Mouse (Mus musculus) layer of hippocampus, adult 18-20 months (tissue): ENCODE data around the gene Bicra. TPM values are rescaled to one million over a fixed set of nuclear protein-coding genes. Genes with fewer than 3 reads are reported as not detected.

Source experiments
- DNase-seq, 2 experiments: peaks; one replicate each; pipeline ENCODE4 v3.0.0; 2022; ENCODE audit warnings: low spot score in 2 of 2
- total RNA-seq, 2 experiments: library from RNA; stranded (reverse); gene quantifications; 2 replicates each; pipeline ENCODE4 v1.2.3; 2021

Bicra gene
- total RNA-seq, 2 experiments from 2014 or later = 19.6 to 20.7 TPM

DNA sequence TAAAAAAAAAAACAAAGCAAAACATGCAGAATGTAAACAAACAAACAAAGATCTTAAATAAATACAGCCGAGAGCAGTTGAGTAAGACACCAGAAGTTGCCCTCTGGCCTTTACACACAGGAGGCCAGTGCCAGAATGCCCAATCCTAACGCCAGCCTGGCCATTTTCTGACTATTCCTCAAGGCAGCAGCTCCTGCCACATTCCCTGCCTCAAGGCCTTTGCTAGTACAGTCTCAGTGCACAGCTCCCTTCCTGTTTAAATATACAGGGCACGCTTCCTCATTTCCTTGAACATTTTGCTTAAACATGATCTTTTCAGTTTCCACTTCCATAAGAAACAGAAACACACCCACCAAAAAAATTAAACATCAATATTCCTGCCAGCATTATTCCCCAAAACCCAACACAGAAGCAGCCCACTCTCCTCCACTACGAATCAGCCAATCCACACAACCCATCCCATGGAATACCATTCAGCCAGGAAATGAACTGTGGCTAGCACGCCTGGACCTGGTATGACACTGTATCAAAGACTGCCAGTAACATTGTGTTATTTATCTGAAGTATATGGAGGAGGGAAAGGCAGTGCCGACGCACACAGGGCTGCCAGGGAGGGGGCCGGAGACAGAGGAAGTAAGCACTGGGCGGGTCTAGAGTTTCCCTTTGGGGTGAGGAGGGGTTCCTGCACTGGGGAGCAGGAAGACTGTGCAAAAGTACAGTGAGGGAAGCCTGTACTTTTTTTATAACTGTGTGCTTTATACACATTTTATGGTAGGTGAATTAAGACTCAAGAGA is 29.5 kb downstream of the Bicra start:
- no peak for DNase-seq

DNA sequence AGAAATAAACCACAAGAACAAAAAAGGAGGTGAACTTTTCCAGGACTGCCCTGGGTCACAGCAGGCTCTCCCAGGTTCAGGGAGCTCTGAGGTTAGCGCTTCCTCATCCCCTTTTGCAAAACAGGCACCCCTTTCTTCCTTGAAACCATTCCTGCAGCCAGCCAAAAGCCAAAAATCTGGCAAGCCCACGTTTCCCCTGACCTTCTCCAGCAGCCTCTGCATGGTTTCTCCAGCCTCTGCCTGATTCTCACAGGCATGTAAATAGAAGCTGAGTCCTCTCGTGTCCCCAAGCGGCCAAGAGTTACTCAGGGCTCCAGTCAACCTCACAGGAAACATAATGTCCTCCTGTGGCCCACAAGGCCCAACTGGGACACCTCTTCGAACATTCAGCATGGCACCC is 32.3 kb downstream of the Bicra start:
- DNase-seq = no peak

DNA sequence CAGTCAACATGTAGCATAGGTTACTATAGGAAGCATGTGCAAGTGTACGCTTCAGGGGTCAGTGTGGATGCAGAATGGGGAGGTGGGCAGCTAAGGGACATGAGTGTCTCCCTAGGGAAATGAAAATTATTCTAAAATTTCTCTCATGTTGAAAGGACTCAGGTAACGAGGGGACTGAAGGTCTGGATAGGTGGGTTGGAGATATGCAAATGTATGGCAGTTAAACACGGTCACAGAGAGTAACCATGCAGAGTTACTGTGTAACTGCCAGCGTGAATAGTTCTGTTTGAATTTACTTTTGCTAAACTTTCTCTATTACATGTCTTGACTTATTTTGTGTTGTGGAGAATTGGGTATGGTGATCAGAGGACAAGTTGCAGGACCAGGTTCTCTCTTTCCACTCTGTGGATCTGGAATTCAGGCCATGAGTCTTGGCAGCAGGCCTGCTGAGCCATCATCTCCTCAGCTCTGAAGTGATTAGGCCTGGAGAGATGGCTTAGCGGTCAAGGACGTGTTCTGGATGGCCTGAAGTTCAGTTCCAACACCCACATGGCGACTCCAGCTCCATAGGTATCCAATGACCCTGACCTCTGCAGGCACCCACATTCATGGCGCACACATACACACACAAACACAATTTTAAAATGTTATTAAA is 33.1 kb downstream of the Bicra start:
- DNase-seq = no peak

DNA sequence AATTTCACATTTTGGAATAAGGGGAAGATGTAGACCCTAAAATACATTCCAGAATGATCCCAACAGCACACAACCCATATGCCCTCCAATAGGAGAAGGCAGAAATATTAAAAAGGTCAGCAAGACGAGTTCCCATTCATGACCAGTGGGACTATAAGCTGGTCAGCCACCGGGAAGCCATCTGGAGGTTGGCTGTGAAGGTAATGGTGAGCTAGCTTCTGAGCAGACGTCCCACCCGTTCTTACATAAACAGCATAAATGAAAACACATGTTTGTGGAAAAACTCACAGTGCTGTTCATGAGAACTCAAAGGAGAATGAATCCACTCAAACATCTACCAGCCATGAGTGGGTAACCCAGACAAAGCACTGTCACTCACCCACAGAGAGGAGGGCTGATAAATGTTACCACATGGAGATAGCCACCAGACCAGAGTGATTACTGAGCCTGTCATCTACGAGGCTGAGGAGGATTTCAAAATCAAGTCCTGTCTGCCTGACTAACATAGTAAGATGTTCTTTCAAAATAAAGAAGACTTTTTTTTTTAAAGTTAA is 33.9 kb downstream of the Bicra start:
- no peak for DNase-seq

DNA sequence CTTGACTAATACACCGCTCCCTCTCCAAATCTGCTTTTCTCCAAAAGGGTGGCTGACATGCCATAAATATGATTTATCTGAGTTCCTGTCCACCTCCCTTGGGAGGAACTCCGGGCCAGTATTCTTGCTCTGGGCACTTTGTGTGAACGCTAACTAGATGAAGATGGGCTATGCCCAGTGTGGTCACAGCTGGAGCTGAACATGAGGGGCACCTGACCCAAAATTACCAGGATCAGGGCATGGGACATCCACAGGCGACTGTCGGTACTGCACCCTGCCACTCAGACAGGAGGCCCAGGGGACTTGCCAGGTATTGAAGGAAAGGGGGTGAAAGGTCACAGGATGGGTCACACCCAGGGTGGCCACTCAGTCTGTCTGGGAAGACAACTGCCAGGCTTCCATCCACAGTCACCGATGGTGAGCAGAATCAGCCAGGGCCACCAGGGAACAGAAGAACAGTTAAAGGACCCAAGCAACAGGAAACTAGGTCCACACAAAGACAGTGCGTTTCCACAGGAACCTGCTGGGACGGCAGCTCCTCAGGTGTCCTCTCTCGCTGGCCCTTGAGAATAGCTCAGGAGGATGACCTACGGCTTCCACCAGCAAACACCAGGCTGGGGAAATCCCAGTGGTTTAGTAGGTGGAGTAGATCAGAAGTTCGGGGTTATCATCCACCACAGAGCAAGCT is 35.0 kb downstream of the Bicra start:
- no peak for DNase-seq

DNA sequence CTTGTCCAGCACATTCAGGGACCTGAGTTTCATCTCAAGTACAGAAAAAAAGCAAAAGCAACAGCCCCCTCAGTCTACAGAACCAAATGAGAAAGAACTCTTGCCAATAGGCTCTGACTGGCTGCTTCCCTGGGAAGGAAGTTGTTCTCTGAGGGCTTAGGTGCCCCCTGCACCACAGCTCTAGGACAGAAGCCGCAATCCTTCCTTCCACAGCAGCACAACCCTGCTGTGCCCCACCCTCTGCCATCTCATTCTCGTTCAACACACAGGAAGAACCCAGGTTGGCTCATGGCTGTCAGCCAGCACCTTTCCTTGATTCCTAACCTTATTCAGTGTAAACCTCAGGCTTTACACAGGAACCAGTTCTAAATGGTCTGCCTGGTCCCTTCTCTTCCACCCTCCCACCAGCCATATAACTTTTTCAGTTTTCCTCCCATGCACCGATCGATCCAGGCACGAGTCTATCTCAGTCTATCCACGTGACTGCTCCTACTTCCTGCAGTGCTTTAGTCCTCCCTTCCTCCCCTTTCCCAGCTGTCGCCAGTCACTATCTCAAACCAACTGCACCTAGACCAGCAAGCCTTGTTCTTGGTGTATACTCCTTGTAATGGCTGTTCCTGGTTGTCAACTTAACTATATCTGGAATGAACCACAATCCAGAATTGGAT is 36.2 kb downstream of the Bicra start:
- no peak for DNase-seq

DNA sequence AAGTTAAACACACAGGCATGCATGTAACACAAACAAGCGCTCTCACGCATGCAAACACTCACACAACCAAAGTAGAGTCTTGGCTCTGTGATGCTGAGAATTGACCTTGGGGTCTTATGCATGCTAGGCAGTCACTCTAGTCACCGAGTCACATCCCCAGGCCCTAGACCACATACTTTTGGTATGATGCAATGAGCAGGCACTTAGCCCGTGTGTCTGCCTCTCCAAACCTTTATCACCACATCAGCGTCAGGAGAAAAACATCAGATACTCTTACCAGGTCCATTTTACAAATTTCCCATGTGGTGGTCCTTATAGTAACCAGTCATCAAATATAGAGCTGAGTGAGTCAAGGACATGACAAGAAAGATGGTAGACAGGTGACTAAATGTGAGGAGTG is 37.1 kb downstream of the Bicra start:
- no peak for DNase-seq

DNA sequence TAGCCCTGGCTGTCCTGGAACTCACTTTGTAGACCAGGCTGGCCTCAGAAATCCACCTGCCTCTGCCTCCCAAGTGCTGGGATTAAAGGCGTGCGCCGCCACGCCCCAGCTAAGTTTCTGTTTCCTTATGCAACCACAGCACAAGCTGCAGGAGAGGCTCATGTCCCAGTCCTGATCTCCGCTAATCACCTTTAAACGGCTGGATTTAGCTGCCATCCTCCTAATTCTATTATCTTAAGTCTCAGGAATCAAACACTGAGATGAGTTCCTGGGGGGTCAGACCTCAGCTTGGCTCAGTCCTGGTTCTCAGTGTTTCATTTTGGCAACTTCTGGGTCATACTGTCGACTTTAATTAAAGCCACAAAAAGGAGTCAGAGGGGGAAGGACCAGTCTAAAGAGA is 38.1 kb downstream of the Bicra start:
- DNase-seq = no peak

DNA sequence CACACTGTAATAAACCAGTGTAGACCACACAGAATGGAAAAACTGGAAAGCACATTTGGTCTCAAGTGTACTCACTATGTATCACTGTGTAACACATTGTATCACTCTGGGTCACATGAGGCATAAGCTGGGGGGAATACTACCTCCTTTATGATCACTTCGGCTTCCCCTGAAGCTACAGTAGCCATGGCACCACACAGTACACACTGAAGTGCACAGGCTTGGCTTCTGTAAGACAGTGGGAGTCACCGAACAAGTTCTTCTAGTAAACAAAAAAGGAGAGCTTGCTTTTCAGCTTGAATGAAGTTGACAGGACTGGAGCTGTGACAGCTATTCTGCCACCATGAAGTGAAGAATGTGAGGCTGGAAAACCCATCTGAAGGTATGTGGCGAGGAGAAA is 42.7 kb downstream of the Bicra start:
- DNase-seq = no peak

DNA sequence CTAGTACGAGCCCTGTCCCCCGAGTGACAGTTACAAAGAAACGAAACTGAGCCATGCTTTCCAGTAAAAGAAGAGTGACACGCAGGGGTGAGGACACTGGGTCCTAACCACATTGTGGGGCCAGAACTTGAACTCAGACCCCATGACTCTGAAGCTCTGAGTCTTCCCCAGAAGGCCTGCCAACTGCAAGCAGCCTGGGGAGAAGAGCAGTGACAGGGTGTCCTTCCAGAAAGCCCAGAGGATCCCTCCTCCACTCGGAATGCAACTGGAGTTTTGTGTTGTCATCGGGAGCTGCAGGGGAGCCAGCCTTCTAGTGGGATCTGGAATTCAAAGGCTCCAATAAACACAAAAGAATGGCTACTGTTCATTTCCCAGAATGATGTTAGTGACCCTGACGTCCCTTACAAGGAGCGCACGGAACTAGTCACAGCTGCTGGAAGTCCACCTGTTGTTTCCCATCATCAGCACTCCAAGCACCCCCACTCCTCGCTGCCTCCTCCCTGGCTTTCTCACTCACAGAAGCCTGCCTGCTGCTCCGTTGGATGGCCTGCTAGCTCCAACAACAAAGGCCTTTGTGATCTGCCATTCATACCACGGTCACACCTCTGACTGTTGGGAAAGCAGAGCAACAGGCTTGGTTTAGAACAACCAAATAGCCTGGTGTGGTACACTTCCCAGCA is 43.4 kb downstream of the Bicra start:
- peak in 1 of 2 experiments; percentile 41 for DNase-seq

DNA sequence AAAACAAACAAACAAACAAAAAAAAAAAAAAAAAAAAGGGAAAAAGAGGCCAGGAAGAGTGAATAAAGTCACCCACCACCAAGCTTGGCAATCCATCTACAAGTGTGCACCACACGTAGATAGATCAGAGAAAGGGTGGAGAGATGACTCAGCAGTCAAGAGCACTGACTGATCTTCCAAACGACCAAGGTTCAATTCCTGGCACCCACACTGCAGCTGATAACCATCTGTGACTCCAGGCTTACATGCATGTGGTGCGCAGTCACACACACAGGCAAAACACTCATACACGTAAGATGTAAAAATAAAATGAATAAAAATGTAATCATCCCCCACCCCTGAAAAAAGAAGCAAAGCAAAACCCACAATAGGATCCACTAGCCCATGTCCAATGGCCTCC is 44.7 kb downstream of the Bicra start:
- DNase-seq = peak in 1 of 2 experiments; percentile 40

DNA sequence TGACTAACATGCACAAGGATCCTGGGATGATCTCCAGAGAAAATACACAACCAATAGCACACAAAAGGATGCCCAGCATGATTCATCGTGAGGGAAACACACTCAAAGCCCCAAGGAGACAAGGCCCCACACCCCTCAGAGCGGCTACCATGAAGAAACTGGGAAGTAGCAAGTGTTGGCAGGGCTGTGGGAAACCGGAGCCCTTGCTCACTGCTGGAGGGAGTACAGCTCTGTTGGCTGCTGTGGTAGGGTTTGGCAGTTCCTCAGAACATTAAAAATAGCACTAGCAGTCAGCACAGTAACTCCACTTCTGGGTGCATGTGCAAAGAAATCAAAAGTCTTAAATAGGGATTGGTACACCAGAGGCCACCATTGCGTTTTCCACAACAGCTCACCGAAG is 45.5 kb downstream of the Bicra start:
- DNase-seq = peak; percentile 54 to 70

DNA sequence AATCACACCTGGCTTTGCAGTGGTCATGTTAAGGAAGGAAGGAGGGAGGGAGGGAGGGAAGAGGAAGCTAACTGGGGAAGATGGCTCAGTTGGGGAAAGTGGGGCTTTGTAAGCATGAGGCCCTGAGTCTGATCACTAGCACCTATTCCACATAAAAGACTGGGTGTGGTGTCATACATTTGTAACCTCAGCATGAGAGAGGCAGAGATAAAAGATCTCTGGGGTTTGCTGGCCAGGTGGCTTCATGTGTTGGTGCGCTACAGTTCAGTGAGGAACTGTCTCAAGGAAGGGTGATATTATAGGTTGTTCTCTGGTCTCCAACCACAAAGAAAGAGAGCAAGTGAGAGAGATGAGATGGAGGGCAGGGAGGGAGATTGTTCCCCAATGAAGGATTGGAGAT is 46.0 kb downstream of the Bicra start:
- DNase-seq = no peak

DNA sequence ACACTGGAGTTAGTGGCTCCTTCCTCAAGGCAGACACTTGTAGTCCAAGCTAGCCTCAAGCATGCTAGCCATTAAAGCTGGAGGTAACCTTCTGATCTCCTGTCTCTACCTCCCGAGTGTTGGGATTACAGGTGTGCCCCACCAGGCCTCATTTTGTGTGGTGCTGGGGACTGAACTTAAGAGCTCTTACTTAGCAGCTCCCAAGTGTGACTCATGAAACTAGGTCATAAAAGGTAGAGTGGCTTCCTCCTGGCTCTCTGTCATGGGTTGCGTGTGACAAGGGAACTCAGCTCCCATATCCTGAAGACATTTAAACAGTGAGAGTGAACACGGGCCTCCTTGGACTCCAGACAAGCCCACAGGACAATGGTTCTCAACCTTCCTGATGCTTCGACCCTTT is 53.9 kb downstream of the Bicra start:
- no peak for DNase-seq

DNA sequence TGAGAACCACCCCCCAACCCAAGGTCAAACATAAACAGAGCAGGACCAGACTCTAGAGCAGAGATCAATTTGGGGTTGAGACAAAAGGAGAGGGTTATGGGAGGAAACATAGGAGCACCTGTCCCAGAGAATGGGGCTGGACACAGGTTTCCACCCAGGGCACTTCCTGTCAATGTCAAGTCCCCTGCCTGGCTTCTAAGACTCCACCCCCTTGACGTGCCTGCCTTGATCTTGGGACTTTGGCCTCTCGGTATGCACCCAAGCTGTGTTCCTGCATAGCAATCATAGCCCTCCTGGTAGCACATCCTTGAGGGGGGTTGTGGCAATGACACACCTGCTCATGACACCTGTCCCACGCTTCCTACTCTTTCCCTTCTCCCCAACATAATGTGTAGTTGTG is 54.6 kb downstream of the Bicra start:
- DNase-seq = no peak

DNA sequence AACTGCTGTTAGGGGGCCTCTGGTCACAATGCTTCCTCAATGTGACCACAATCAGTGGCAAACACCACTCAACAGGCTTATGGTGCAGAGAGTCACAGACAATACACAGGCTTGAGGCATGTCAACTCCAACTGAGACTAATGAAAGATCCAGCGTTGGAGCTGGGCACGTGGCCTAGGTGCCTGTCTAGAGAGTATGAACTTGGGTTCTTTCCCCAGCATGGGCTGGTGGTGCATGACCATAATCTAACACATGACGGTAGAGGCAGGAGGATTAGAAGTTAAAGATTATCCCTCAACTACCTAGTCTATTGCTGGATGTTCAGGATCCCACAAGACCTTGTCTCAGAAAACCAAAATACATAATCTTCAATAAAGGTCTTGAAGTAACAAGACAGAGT is 56.0 kb downstream of the Bicra start:
- no peak for DNase-seq

DNA sequence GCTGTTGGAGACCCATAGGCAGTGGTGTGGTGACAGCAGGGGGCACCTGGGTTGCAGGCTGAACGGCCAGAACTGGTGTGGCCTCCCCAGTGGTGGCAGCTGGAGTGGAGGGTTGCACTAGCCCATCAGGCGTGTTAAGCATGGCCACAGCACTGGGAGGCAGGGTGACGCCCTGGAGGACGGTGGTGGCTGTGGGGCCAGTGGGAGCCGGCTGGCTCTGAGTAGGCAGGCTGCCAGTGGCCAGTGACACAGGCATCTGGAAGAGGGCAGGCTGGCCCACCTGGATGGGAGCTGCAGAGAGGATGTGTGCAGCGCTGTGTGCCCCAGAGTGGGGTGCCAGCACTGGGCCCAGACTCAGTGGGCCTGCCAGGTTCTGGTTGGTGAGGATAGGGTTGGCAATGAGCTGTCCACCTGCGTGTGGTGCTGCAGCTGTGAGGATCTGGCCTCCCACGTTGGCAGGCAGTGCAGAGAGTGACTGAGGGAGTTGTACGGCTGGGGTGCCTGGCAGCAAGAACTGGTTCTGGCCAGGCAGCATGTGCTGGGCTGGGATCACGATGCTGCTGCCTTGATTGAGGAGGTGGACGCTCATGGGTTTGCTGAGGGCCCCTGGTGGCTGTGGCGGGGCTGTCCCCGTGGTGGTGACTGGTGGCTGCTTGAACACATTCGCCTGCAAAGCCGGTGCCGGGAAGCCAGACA is 59.9 kb downstream of the Bicra start:
- DNase-seq = no peak

DNA sequence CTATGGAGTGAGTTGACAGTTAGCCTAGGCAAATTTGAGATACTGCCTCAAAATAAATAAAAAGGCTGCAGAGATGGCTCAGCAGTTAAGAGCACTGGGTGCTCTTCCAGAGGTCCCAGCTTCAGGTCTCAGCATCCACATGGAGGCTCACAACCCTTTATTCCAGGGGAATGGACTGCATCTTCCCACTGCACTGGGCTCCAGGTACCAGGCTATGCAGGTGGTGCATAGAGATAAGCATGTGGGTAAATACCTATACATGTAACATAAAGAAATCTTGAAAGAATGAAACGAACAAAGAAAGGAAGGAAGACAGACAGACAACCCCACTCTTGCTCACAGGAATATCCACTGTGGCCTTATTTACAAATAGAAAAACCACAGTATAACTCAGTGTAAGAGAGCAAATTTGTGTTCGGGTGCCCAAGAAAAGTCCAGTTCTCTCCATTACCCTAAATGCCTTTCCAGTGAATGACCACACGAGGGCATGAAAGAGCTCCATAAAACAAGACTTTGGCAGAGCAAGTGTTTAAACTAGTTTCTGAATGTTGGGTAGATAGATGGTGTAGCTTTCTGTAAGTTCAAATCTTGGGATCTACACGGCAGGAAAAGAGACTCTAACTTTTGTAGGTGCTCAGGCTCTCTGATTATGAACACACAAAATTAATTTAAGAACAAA is 64.9 kb downstream of the Bicra start:
- DNase-seq = peak in 1 of 2 experiments; percentile 67

DNA sequence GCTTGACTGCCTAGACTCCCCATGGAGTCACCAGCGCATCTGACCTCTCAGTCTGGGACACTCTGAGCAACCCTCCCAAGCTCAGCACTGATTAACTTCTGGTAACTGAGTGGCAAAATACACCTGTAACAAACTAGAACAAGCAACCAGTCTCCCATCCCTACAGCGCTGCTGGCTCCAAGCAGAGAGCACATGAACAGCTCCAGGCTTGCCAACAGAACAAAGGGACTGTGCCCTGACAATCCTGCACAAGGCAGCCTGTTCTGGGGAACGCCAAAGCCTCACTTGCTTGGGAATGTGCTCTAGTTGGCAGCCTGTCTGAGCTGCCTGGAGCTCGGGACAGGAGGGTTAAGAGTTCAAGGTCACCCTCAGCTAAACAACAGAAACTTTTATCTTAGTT is 66.2 kb downstream of the Bicra start:
- DNase-seq = peak in 1 of 2 experiments; percentile 61

DNA sequence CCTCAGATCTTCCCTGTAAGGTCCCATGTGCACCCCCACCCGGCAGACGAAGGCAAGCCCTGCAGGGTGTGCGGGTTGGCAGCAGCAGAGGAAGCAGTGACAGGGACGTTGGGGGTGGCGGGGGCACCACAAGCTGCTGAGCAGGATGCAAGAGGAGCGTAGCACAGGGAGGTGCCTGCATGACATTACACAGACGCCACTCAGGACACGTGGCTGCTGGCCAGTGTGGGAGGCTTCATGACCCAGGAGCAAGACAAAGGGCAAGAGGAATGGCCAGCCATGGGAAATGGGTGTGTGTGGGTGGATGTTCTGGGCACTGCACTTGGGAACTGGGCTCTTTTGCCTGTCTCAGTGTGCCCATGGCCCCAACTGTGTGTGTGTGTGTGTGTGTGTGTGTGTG is 67.5 kb downstream of the Bicra start:
- DNase-seq = peak; percentile 79 to 86
